Mouse (Mus musculus) erythroblast, adult 5-6 weeks (primary cell): ENCODE measurements at regions not wholly inside any gene's neighbourhood (a gene's known extent, or its start where the extent isn't known, plus 50 kb on each side); places are given as distances from the start of the nearest gene placed in this dataset.

Experiments
- ATAC-seq: replicated peaks from 2 replicates; pipeline ENCODE4 v1.8.0; 2016; ENCODE audit warnings: moderate number of reproducible peaks, mild to moderate bottlenecking, moderate TSS enrichment, inconsistent platforms; ENCODE audit not compliant: poor library complexity, low FRiP score, severe bottlenecking

DNA sequence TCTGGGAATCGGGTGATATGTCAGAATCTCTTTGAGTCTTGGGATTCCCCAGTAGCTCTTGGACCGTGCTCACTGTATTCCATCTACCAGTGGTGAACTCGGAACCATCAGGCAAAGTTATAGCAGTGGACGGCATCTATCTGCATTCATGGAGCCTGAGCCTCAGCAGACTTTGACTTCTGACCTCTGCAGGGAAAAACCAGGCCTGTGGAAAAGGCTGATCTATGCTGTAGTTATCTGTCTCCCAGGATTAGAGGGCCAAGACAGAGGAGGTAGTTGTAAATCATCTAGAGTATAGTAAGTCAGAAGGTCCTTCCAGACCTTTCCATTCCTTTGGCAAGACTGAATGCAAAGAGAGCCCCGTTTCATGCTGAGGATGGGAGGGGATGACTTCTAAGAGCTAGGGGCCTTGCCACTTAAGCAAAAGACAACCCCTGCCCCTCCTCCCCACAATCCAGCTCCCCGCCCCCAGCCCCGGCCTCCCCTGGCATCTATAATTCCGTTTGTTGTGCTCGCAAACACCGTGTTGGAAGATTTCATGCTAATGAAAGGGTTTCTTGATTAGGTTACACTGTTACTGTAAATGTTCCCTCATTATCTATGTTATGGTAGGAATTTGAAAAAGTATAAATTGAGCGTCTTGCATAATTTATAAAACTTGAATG, 338.9 kb downstream of the Rps24 start:
- no peak for ATAC-seq

DNA sequence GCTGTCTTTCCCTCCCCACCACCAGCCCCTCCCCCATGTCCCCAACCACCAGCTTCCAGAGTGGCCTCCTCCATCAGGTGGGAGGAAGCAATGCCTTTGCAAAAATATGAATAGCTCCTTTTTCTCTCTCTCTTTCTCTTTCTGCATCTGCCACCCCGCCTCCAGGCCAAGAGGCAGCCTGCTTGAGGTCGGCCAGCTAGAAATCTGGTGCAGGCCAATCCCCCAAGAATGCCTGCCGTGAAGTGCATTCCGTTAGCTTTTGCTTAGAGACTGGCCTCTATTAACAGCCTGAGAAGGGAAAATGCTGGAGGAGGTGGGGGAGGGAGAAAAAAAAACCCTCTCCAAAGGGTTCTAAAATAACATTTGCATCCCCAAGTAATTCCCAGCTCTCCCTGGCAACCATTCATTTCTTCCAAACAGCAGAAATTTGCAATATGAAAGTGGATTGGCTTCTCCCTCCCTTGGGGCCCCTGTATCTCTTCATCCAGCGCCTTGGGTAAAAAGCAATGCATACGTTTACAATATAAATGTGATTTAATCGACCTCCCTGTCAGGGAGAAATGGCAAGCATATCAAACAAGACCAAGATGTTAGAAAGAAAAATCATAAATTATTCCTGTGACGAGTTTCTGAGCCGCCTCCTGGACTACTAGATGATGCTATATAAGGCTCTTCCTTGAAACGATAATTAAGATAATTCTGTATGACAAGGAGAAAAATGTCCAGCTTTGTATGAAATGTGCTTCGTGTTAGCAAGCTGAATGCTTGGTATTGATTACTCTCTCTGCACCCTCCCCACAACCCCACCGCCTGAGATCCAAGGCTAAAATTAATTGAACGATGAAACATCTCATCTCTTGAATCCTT, 339.8 kb downstream of the Rps24 start:
- ATAC-seq, result no peak

DNA sequence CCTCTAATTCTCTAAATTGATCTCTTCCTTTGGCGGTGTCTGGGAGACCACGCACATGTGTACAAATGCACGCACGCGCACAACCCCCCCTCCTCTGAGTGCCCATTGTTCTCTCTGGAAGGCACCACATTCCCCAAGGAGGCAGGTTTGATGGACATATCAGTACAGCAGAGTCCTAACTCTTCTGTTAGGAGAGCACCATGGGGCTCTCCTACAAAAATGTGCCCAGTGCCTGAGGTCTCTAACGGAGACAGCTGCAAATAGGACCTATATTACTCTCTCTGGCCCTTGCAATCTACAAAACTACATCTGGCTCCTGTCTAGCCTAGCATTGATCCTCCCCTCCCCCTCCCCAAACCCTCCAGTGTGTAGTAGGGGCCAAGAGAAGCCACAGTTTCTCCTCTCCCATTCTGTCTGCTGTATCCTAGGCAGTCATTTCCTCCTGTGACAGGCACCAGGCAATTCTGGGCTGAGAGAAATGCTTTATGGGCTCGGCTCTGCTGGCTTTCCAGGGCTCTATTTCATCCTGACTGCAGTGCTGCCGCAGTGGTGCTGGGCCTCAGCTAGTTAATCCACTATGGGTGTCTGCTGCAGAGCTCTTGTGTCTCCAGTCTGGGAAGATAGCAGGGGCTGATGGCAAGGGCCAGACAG, 340.6 kb downstream of the Rps24 start:
- no peak for ATAC-seq

DNA sequence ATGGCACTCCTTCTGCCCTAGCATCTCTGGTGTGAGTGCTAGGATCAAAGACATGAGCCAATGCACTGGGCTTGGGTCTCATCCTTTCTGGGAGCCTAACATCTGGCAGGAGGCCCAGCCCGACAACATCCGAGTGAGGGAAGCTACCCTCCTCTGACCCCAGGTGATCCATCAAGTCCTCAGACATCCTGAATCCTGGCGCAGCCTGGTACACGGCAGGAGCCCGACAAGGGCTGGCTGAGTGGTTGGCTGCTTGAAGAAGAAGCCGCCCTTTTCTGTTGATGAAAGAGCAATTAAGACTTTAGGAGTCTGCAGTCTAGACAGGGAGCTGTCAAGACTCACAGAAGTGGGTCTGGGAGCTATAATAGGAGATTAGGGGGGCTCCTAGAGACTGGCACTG, 342.1 kb downstream of the Rps24 start:
- no peak for ATAC-seq

DNA sequence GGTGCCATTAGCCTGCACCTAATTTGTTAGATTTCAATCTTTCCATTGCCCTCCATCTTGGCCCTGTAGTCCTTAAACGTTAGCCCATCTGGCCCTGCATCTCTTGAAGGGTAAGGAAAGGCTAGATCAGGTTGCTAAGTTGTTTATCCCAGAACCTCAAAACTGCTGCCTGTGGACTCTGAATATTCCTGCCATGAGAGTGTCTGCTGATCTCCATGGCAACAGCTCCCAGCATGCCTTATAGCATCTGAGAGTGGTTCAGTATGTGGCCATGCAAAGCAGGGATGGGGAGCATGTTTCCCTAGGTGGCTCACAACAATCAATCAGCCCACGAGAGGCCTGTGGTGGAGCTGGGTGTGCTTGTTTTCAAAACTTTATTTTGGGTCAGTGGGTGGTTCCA, 346.3 kb downstream of the Rps24 start:
- no peak for ATAC-seq

DNA sequence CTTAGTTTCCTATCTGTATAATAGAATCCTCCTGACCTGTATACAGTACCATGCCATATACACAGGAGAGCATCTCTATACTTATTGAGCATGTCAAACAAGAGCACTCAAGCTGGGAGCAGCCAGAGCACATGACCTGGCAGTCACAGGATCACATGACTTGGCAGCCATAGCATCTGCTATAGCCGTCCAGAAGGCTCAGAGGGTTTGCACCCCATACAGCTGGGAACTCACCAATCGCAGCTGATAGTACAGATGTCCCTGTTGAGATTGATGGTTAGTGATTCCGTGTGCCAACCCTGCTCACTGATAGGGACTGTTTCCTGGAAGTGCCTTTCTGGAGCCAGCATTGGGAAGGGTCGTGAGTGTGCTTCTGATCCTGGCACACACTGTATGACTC, 351.3 kb downstream of the Rps24 start:
- ATAC-seq, result no peak

DNA sequence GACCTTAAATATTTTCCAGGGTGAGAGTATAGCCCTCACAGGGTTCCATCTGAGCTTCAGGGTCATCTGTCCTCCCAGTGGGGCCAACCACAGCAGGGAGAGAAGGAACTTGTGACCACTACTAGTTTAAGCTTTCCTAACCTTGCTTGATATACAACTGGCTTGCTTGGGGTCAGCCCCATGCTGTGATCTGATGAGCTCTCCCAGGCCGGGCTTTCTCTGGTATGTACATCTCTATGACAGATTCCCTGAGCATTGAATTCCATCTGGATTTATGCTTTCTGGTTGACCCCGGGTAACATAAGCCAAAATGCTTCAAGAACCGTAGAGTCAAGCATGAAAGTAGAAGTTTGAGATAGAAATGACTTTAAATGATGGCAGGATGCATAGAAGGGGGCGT, 352.1 kb downstream of the Rps24 start:
- ATAC-seq, result no peak

DNA sequence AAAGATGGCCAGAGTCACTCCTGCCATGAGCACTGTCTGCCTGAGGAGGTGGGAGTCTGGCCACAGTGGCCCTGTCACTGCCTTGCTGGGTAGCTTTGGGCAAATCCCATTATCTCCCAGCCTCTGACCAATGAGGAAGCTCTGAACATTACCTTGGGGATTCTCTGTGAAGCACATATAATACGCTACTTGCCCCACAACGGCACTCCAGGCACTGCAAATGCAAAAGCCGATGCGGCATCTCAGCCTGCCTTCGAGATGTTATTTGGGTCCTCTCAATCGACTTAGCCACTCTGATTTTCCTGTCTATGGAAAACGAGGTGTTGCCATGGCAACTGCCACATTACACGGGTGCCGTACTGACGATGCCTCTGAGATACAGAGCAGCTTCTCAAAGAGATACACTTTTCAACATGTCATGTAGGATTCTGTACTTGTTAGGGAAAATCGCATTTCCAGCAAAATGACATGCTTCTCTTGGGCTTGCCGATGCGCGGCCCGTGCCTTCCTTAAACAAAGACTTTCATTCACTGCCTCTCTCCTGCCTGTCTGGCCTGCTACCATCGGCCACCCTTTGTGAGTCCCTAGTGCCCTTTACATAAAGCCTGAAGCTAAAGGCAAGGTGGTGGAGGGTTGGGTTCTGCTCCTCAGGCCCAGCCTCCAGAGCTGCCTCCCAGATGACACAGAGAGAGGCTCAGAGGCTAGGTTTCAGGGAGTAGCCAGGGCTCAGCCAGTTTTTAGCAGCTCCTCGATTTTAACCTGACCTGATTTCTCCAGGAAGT, 355.0 kb downstream of the Rps24 start:
- ATAC-seq, result no peak

DNA sequence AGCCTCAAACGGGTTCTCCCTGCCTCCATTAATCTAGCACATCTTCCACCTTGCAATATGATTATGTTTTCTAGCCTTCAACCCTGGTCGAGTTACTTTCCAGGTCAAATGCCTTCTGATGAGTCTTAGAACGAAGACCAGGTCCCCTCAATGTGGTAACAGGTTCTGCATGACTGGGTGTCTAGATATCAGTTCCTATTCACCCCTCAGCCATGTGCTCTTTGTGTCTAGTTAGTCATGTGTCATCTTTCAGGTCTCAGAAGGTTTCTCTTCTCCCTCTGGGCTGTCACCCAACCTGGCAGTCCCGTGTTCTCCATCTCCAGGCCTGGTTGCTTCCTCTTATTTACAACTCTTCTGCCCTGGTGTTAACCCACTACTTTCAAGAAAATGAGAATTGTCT, 356.7 kb downstream of the Rps24 start:
- ATAC-seq, result no peak

DNA sequence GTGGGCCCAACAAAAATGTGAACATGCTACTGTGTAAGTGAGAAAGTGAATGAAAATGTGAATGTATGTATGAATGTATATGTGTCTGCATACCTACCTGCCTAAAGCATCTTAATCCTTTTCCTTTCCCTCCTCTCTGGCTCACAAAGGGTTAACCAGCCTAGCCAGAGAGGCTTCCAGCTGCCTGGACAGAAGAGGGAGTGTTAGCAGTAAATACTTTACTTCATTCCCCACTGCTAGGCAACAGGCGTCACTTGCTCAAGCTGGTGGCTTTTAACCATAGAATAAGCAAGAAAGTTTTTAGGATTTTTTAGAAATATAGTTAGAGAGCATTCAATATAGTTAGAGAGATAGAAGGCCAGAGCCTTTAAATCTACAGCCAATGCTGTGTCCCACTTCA, 363.6 kb downstream of the Rps24 start:
- ATAC-seq, result no peak

DNA sequence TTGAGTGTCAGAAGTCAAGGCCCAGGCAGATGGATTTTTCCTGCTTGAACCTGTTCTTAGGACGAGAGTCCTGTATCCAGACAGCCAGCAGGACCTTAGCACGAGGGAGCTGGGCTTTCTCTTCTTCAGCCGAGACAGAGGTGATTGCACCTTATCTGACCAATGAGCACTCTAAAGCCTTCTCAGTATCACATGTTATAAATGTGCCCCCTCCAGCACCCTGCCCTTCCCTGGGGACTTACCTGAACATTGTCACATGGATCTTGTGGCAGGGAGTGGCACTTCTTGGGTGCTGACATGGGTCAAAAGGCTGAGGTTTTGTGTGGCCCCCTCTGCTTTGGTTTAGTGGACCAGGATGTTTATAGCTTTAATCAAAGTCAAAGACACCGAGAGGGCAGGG, 367.5 kb downstream of the Rps24 start:
- ATAC-seq, result no peak

DNA sequence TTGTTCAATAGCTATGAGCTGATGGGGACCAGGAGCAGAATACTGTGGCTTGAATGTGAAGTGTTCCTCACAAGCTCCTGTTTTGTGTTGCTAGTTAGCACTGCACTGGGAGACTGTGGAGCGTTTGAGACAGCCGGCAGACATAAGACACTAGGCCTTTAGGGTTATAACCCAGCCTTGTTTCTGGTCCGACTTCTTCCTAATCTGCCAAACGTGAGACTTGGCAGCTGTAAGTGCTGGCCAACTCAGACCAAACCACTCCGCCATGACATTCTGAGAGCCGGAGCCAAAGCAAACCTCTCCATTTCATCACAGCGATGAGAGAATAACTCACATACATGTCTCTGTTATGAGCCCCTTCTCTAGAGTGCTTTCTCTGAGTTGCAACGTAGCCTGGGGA, 375.2 kb downstream of the Rps24 start:
- no peak for ATAC-seq

DNA sequence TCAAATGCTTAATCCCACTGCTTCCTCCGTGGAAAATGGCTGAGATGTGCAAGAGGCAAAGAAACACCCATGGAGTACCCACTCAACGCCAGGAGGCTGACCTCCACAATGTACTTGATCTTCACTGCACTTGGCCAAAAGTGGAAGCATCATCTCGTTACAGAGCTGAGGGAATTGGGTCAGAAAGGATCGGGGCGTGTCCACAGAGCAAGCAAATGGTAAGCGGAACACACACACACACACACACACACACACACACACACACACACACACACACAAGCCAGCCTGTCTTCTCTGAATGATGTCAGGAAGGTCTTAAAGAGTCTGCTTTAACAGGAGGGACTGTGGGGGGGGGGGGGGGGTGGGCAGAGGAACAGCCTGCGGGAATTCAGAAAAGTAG, 375.7 kb downstream of the Rps24 start:
- no peak for ATAC-seq

DNA sequence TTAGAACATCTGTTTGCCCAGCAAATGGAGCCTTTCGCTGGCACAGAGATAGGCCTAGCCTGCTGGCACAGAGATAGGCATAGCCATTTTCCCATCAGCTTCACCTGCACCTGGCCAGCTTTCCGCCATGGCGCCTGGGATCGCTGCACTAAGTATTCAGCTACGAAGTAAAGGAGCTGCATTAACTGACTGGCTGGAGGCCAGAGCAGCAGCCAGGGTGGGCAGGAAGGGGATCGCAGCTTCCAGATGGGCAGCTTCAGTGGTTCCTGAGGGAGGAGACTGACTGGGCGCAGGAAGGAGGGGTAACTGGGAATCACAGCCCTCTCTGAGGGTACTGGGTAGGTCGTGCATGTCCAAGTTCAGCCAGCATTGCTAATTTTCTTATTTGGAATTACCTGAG, 376.2 kb downstream of the Rps24 start:
- no peak for ATAC-seq

DNA sequence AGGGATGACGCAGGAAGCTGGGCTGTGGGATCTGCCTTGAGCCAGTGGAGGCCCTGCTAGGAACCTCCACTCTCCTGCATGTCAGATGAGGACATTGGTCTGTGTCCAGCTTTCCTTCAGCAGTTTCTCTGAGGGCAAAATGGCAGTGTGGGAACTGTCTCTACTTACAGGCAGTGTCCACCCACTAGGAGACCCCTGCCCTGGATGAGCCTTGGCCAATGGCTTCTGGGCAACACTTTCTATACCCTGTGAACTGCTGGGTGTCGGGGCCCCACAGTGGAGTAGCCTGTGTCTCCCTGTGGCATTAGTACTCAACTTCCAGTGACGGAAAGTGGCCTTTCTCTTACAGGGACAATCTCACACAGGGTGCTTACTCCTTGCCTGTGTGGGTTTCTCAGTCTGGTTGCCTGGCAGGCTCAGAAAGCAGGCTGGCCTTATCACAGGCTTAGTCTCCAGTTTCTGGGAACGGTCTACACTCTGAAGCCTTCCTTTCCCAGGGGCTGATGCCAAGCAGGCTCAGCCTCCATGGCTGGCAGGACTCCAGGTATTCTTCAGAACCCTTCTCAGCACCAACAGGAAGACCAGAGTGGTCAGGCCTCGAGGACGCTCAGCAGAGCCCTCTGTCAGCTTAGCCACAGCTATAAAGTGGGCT, 378.8 kb downstream of the Rps24 start:
- ATAC-seq, result no peak

DNA sequence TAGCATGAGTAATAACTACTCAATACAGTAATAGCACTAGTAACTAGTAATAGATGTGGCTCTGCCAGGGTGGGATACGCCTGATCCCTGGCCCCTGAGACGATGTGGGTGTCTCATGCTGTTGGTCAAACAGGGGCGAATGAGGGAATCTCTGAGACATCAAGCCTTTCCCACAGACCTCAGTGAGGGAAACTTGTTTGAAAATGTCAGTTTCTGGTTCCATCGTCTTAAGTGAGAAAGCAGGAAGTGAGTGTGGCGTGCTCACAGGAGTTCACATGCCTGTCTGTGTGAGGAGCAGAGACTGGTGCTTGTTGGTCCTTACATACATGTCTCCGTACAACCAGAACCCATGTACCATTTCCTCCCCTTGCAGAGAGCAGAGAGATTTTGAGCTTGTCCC, 380.9 kb downstream of the Rps24 start:
- ATAC-seq, result no peak

DNA sequence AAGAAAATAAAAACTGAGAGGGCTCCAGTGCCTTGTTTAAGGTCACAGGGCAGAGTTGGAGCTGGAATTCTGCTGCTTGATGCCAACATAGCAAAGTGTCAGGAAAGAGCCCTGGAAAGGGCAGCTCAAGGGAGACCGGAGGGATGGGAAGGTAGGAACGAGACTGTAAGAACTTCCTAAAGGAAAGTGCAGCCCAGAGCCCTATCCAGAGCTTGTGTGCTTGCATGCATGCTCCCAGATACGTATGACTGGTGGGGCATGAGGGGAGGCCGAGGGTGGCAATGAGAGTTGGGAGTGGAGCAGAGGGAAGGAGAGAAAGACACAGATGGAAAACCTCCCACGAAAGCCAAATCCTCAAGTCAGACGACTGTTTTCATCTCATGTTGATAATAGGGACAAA, 381.8 kb downstream of the Rps24 start:
- ATAC-seq, result no peak

DNA sequence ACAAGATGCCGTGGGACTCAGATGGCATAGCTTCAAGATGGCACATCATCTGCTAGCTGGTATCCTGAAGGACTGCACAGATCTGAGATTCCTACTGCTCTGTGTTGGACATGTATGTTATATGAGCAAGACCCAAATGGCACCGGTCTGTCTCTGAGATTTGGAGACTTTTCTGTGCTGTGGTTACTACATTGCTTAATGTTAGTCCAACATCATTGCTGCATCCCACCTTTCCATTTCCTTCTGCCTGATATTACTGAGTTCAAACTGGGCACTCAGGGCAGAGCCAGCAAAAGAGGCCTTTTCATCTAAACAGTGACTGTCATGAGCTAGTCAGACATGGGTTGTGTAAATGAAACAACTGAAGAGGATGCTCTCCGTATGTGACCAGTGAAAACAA, 383.3 kb downstream of the Rps24 start:
- no peak for ATAC-seq

DNA sequence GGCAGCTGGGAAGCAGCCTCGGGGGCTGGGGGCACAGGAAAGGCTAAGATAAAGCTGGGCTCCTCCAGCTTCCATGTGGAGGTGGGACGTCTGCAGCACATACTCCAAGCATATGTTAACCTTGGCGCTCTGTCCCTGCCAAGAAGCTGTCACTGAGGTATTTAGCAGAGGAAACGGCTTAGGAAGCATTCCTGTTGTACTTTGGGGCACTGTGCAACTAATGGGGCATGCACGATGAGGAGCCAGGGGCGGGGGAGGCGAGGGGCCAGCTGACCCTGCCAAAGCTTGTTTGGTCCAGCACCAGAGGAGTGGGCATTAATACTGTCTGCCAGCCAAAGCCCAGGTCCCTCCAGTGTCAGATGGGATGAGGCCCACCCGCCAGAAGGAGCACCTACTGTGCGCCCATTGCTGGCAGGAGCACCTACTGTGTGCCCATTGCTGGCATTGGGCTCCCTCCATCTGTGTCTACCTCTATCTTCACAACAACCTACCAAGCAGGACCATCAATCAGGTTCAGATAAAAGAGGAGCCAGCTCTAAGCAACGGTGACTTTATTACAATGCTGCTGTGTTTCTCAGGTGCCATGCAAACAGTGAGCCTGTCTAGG, 384.6 kb downstream of the Rps24 start:
- no peak for ATAC-seq

DNA sequence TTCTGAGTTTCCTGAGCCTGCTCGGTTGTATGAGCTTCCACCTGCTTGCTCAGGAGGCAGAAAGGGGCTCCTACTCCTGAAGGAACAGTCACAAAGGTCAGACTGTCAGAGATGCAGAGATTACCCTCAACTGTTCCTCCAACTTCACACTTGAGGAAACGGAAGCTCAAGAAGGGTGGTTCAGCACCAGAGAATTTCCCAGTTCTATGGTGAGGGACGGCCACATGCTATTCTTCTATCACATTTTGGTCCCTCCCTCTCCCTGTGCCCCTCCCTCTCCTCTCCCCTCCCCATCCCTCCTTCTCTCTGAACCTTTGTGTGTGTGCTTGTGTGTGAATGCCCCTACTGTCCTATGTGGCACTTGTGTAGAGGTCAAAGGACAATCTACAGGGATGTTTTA, 386.0 kb downstream of the Rps24 start:
- ATAC-seq, result no peak
